Mouse (Mus musculus): Measurements from ENCODE around the gene Cntnap5a. TPM values are rescaled to one million over a fixed set of nuclear protein-coding genes. Genes with fewer than 3 reads are reported as not detected.

The Cntnap5a gene
- total RNA-seq (2021), result 1 to 10 TPM; 4.4 to 5.1 TPM
- long read RNA-seq, experiment 1, partial matches to known transcripts, result 2 of 3 reads
- long read RNA-seq, experiment 1, other reads (novel, unspliced or antisense), result 1 of 3 reads
- long read RNA-seq, experiment 2, result 0 reads

DNA sequence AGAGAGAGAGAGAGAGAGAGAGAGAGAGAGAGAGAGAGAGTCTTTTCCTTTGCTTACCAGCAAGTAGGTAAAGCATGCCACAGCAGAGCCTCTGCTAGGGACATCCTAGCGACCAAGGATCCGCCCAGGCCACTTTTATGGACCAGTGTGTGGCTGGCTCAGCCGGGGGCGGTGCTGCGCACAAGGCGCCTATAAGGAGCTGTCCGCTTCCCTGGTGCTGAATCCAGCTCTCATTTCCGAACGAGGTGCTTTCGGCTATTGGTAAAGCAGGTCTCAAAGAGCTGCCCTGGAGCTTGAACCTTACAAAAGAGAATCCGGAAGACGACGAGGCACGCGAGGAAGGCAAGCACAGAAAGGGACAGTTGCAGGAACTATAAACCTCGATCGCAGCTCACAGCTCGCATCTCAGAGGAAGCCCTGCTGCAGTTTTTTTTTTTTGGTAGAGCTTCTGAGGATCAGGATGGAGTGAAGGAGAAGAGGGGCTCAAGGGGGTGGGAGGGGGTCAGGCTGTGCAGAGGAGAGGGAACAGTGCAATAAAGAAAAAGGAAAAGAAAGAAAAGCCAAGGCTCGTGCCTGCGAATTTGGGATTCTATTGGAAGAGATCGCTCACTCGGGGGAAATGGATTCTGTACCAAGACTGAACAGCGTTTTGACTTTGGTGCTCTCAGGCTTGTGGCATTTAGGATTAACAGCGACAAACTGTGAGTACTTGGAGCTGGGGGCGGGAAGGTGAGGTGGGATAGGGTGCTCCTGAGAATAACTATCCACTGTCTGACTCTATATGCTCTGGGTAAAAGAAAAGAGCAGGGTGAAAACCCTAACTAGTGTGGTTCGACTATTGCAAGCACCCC lies at the start of gene Cntnap5a:
TSS of gene Cntnap5a (plus strand) at position 239 of the 851 bp plus-strand sequence.
- DNase-seq, result peak; percentile 82

DNA sequence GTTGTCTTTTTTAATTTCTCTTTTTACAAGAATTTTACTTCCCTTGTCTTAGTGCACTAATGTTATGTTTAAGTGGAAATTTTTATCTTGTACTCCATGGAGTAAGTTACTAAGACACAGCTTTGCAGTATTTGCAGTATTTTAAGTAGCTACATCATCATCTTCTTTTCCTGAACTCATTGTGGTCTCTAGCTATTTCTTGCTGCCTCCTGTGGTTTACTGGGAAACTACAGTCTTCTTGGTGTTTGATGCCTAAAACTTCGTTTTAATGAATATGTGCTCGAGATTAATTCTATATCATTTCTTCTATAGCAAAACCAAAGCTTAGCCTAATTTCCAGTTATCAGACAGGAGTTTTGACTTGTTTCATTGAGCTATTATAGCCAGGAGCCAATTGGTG lies 37.6 kb upstream of the Cntnap5a start:
- no peak for DNase-seq

DNA sequence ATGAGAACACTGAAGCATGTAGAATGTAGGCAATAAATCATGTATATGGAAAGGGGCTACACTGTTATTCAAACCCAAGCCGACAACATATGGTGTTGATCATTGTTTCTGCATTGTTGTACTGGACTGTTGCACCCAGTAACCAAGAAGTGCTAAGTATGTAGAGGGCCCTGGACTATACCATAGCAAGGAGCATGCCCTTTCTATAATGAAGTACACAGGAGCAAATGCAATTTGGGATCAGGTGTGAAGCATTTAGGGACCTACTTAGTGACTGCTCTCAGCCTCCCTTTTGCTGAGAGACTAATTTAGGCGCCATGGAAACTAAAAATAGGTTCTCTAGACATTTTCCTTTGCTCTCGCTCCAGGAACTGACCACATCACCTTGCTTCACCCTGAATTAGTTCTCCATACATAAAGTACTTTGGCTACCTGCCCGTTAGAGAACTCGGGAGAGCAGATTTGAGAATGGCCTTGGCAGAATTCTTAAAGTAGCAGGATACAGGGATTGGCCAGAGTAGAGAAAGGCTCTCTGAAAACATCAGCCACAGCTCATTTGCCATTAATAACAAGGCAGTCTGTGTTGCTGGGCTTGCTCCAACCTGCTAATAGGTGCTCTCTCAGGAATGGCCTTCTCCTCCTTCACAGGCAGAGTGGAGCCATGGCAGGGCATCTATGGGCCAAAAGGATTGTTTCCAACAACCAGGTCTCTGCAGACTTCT lies 26.1 kb upstream of the Cntnap5a start:
- DNase-seq, result no peak

DNA sequence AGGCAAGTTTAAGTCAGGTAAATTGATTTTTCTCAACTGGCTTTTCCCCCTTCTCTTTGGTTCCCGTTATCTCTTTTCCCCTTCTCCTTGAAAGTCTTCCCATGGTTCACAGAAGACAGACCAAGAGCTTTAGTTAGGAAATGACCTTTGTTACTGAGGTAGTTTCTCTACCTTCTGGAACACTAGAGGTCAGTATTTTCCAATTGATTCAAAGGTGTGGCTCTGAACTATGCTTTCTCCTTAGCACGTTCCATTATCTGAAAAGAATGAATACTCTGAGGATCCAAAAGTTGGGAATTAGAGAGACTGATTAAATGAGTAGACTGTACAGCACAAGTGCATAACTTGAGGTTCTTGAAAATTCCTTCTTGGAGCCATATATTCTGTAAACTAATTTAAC lies 1.9 kb downstream of the Cntnap5a start:
- no peak for DNase-seq

- no peak for DNase-seq
Measured at GRCm38 (mm10) chr1:115699798-115700197, 15.2 kb downstream of the Cntnap5a start.

DNA sequence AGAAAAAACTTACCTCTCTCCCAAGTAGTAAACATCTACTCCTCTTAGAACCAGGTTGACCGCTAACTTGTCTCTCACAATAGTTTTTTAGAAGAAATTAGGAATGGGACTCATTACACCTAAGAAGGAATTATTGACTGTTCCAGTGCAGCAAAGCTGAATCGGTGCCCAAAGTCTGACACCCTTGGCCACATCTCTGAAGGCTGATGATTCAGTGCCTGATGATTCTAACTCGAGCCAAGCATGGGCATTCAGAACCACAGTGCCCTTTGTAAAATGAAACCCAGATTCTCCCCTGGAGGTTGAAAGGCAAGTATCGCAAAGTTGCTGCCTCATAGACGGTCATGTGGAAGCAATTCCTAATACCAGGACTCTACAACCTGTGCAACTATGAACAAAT lies 58.0 kb downstream of the Cntnap5a start:
- DNase-seq, result peak; percentile 40

GRCm38 (mm10) chr1:115745569-115745968 lies 61.0 kb downstream of the Cntnap5a start:
- no peak for DNase-seq

DNA sequence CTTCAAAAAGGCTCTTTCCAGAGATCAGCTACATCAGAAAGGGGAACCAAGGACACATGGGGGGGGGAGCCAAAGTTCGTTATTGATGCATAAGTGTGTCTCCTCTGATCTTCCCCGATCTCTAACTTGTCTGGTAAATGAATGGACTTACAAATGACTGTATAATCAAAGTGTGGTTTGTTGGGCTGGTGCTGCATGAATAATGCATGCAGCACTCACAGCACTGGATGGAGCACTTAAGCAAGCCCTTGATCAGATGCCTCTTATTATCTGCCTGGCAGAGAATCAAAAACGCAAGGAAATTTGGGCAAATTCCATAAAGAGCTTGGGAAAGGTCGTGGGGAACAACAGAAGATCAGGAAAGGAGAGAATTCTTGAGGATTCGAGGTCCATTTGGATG lies 100.2 kb downstream of the Cntnap5a start:
- DNase-seq, result no peak

DNA sequence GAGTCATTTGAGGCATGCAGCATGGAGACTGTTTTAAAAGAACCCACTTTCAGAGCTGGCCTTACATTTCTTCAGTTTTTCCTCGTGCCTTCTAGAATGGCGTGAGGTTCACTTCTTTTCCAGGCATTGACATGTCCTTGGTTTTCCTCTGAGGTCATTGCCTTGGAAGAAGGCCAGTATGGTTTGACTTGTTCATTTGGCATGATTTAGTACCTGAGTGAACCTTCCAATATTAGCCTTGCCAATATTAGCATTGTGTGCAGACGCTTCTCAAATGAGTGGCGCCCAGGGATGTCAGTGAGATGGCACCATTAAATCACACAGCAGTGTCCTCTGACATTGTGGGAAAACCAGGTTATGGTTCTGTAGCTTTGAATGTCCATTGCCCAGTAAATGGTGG lies 158.0 kb downstream of the Cntnap5a start:
- peak; percentile 36 for DNase-seq

- no peak for DNase-seq
Measured at GRCm38 (mm10) chr1:115847605-115848004, 163.0 kb downstream of the Cntnap5a start.

DNA sequence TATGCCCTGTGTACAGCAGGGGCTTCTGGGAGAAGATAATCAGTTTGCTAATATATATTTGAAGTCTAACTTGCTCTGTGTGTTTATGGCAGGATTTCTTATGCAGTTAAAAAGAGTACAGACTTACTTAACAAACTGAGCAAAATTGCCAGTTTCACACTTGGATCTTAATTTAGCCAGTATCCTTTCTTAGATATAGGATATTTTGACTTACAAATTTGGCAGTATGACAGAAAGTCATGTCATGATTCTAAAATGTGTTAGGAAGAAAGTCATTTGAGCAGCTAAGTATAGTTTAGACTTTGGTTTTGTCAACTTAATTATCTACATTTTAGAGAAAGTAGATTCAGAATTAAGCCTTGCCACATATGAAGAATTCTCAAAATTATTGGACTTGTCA lies 167.7 kb downstream of the Cntnap5a start:
- DNase-seq, result no peak

- no peak for DNase-seq
Measured at GRCm38 (mm10) chr1:115918396-115918795, 233.8 kb downstream of the Cntnap5a start.

DNA sequence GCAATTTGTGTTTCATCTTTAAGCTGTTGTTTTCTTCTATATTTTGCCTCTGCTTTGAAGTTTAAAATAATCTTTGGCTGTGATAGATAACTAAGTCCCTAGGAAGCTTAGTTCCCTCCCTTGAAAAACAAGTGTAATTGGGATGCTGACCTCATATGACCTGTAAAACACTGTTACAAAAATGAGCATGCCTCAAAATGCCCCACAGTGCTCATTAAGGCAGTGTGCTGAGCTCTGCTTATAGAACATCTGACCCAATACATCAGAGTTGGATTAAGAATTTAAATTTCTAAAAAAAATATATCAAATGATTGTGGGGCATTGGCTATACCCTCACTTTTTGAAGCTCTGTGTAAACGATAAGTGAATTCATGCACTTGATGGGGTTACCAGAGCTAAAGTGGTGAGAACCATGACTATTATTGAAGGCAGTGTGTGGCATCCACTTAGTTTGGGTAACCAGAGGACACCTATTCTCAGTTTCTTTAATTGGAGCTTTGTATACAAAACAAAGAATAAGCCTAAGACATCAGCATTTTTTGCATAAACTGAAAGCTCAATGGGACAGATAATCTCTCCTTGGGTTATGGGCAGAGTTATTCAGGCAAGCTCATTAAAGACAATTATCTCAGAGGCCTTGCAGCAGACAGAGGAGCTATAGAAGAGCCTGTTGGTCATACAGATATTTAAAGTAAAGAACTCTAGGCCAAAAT lies 241.6 kb downstream of the Cntnap5a start:
- DNase-seq, result no peak

- DNase-seq, result no peak
Measured at GRCm38 (mm10) chr1:115932045-115932444, 247.5 kb downstream of the Cntnap5a start.

DNA sequence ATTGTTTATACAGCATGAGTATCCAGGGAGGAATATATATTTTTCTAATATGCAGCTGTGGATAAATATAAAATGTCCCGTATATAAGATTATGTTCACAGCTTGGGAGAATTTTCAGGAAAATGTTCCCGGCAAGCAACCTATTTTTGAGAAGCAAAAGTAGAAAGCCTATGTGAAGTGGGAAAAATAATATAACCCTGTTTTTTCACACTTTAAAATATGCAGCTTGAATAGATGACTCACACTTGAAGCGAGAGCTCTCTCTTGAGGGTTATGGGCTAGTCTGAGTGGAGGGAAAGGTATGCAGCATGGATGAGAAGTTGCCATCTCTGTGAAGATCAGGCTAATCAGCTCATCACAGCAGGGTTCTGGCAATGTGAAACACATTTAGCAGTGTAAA lies 261.3 kb downstream of the Cntnap5a start:
- no peak for DNase-seq

DNA sequence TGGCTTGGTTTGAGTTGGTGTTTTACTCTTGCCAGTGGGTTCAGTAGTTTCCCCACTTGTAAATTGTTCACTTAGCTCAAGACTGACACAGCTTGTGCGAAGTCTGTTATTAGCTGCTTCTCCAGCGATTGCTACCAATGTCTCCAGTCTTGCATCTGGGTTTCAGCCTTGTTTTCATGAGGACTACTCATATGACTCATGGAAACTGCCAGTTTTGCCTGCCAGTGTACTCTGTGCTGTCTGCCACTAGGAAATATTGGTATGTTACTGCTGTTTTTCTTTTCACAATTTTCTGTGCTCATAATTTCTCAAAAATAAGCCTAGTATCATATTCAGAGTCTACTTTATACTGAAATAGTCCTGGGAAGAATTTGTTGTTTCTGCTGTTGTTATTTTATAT lies 272.0 kb downstream of the Cntnap5a start:
- no peak for DNase-seq

GRCm38 (mm10) chr1:115964993-115965575 lies 280.5 kb downstream of the Cntnap5a start:
- DNase-seq, result no peak

GRCm38 (mm10) chr1:115990204-115990603 lies 305.6 kb downstream of the Cntnap5a start:
- DNase-seq, result peak; percentile 6

DNA sequence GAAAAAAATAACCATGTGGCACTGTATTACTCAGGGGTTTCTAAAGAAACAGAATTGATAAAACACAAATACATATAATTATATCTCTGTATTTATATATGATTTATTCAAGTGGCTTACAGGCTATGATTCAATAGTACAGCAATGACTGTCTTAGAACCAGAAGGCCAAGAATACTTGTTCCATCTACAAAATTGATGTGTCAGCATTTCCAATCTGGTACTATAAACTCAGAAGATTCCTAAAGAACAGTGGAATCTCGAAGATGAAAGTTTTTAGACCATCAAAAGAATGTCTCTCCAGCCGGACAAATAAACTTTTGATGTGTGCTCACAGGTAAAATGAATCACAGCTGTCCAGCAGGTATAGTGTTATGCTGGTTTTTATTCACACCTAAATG lies 331.2 kb downstream of the Cntnap5a start:
- no peak for DNase-seq

DNA sequence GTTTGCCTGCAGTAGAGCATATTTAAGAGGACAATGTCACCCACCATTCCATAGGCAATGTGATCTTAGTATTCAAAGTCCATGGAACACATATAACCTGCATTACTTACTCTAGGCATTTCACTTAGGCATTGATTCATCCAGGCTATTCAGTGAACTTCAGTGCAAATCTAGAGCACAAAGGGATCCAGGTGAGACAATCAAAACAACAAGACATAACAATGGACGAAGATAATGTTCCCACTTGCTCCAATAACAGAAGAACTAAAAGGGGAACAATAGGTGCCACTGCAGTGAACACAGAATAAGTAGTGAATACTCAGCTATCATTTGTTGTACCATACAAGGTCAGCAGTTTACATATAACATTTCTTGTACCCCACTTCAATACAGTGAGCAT lies 345.1 kb downstream of the Cntnap5a start:
- no peak for DNase-seq

- no peak for DNase-seq
Measured at GRCm38 (mm10) chr1:116035897-116036296, 351.3 kb downstream of the Cntnap5a start.

DNA sequence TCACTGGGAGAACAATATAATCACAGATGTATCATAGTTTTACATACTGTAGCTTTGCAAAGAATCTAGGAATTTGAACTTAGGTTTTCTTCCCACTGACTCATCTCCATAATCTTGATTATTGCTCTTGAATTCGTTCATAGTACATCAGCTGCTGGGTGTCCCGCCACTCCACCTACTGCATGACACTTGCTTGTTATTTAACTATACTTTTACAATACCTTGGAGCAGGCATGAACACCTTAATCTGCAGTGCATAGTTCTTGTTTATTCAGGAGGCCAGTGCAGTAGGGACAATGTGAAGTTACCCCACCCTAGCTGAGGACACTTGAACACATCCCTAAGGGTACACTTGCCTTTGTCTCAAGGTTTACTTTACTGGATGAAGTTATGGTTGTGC lies 352.3 kb downstream of the Cntnap5a start:
- no peak for DNase-seq

All from adrenal gland, postnatal 10 days (tissue).